Mouse (Mus musculus) megakaryocyte progenitor cell, adult 5-6 weeks (primary cell): ENCODE results near the gene Fut2. TPM values are rescaled to one million over a fixed set of nuclear protein-coding genes. Genes with fewer than 3 reads are reported as not detected.
A peak's percentile ranks its signal among the peaks of the same experiment; 100 is the strongest.

ENCODE experiments used
- ATAC-seq: replicated peaks from 2 replicates; pipeline ENCODE4 v1.8.0; 2016; ENCODE audit warnings: mild to moderate bottlenecking, moderate TSS enrichment, inconsistent platforms; ENCODE audit not compliant: poor library complexity
- total RNA-seq, 2 experiments: library from RNA; stranded (forward) in 1 of 2; stranded (reverse) in 1 of 2; fragments of 157-497, 149-512 nt in 1 of 2; fragments of 200-1000 nt in 1 of 2; gene quantifications; 2 replicates each; pipeline versions ENCODE4 v1.2.3 to v1.2.4; 2015 to 2017

Fut2 gene
- not detected in 2 replicates for total RNA-seq (2015)
- not detected in 2 replicates for total RNA-seq (2017)

GRCm38 (mm10) chr7:45666161-45666560 lies at the start of gene Fut2:
TSS of gene Fut2 (minus strand) at chr7:45666394.
- ATAC-seq, result no peak

GRCm38 (mm10) chr7:45715090-45715708 lies 49.0 kb upstream of the Fut2 start, which contains the start of gene Rpl18:
TSS of gene Rpl18 (plus strand) at chr7:45715457.
- ATAC-seq, result peak; percentile 75

- ATAC-seq, result no peak
Observed at GRCm38 (mm10) chr7:45714630-45715089, 48.5 kb upstream of the Fut2 start.

GRCm38 (mm10) chr7:45713881-45714520 lies 47.8 kb upstream of the Fut2 start:
- ATAC-seq, result no peak

- no peak for ATAC-seq
Observed at GRCm38 (mm10) chr7:45713396-45713795, 47.2 kb upstream of the Fut2 start.

GRCm38 (mm10) chr7:45712022-45712757 lies 46.0 kb upstream of the Fut2 start:
- no peak for ATAC-seq

GRCm38 (mm10) chr7:45711316-45712021 lies 45.3 kb upstream of the Fut2 start:
- ATAC-seq, result no peak

GRCm38 (mm10) chr7:45710477-45711191 lies 44.4 kb upstream of the Fut2 start:
- ATAC-seq, result no peak

GRCm38 (mm10) chr7:45709677-45710355 lies 43.6 kb upstream of the Fut2 start:
- ATAC-seq, result no peak

GRCm38 (mm10) chr7:45709036-45709435 lies 42.8 kb upstream of the Fut2 start:
- no peak for ATAC-seq

- no peak for ATAC-seq
Observed at GRCm38 (mm10) chr7:45708221-45708761, 42.1 kb upstream of the Fut2 start.

- peak; percentile 49 for ATAC-seq
Observed at GRCm38 (mm10) chr7:45707375-45707967, 41.3 kb upstream of the Fut2 start.

GRCm38 (mm10) chr7:45706721-45707241 lies 40.6 kb upstream of the Fut2 start:
- peak; percentile 9; the same call in 1 of the 2 replicates for ATAC-seq

- ATAC-seq, result no peak
Observed at GRCm38 (mm10) chr7:45705873-45706281, 39.7 kb upstream of the Fut2 start.

GRCm38 (mm10) chr7:45705443-45705864 lies 39.3 kb upstream of the Fut2 start:
- ATAC-seq, result no peak

- peak; percentile 64 for ATAC-seq
Observed at GRCm38 (mm10) chr7:45704730-45705442, 38.7 kb upstream of the Fut2 start, which contains the start of gene Dbp. TSS of gene Dbp (plus strand) at chr7:45705088.

- peak; percentile 28 for ATAC-seq
Observed at GRCm38 (mm10) chr7:45704046-45704559, 37.9 kb upstream of the Fut2 start.

- ATAC-seq, result no peak
Observed at GRCm38 (mm10) chr7:45703521-45704033, 37.4 kb upstream of the Fut2 start.
